Mouse (Mus musculus): Measurements from ENCODE around the gene Cmtm2a. TPM values are rescaled to one million over a fixed set of nuclear protein-coding genes. Genes with fewer than 3 reads are reported as not detected.

Cmtm2a gene
- total and polyA plus RNA-seq, 3 experiments: not detected

DNA sequence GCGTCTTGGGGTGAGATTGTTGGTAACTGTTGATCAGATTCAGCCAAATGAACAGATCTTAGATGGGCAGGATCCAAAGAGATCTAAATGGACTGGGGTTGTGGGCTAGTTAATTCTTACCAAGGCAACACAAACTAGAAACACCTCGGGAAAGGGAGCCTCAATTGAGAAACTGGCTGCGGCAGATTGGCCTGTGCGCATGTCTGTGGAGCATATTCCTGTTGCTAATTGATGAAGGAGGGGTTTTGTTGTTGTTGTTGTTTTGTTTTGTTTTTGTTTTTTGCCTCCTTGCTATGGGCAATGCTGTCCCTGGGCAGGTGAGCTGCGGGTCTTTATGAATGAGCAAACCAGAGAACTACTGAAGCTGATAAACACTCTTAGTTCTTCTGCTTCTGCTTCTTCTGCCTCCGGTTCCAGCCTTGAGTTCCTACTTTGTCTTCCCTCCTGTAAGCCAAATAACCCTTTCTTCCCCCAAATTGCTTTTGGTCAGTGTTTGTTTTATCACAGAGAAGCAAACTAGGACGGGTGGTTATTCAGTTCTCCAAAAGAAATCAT is 43.5 kb downstream of the Cmtm2a start:
- no peak overlapping the region for H3K9ac ChIP-seq (ENCODE audit: insufficient read depth, low read depth)
- peaks cover 3 to 13% of the 10 kb centered on the region in 2 experiments for H3K36me3 ChIP-seq (replicated peaks in 1 of 2; ENCODE audit: control insufficient read depth in 1 of 2, insufficient read depth in 1 of 2, low read length in 1 of 2)
- H3K27me3 ChIP-seq (replicated peaks): no peaks in the 10 kb centered on the region
- H3K4me2 ChIP-seq (ENCODE audit: insufficient read depth, low read depth, poor library complexity, severe bottlenecking): no peak overlapping the region
- in situ Hi-C loops (cut with MboI; ENCODE audit: low pct_ligation_motif_present, low pct_unique_long_range_greater_than_20kb, low sequenced_read_pairs): loop anchor here (10.0 kb wide), 1 partner anchor 85 kb away; the partner anchor contains the start of gene Cmtm3
- TF ChIP-seq PAX5 (IDR thresholded peaks at IDR 0.05; ENCODE audit: low read length): no peak
- peaks cover 2% of the 10 kb centered on the region; the same call in 1 of the 2 replicates for H3K79me2 ChIP-seq (replicated peaks; ENCODE audit: control insufficient read depth, extremely low read depth, insufficient read depth, poor library complexity, severe bottlenecking)
- DNase-seq (ENCODE audit: extremely low read depth): no peak
- no peaks in the 10 kb centered on the region for H3K9me3 ChIP-seq (replicated peaks; ENCODE audit: low read length)
- H3K4me3 ChIP-seq (replicated peaks in 1 of 3; ENCODE audit: low read depth in 2 of 3, low read length in 2 of 3, poor library complexity in 1 of 3): no peak overlapping the region
- H3K4me1 ChIP-seq (ENCODE audit: control insufficient read depth in 1 of 2, insufficient read depth in 2 of 2): peaks cover 7 to 49% of the 10 kb centered on the region in 2 experiments
- dilution Hi-C loops (cut with MboI; ENCODE audit: extremely low pct_ligation_motif_present, extremely low pct_unique_long_range_greater_than_20kb, low sequenced_read_pairs): no loop called here
- H3K27ac ChIP-seq (ENCODE audit: insufficient read depth, low read depth): no peak overlapping the region

DNA sequence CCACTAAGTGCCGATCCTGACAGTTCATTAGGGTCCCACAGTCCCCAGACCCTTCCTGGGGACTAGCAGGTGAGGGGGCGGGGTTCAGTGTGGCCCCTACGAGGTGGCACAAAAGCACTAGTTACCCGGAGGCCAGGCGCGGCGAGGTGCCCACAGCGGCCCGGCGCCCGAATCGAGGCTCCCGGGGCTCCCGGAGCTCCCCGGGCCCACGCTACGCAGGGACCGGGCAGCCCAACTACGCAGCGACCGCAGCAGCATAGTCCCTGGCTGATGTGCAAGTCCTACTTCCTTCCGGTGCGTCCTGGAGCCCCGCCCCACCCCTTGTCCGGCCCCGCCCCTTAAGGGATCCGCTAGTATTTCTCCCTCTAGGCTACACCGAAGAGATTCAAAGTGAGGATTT is 44.7 kb downstream of the Cmtm2a start, which contains the start of gene Tk2:
Gene Tk2, minus strand, starts transcription at position 283 of the 400 bp plus-strand sequence.
- DNase-seq (ENCODE audit: extremely low read depth): peak; percentile 90
- H3K36me3 ChIP-seq (replicated peaks in 1 of 2; ENCODE audit: control insufficient read depth in 1 of 2, insufficient read depth in 1 of 2, low read length in 1 of 2): peaks cover 3 to 17% of the 10 kb centered on the region in 2 experiments
- no peak for TF ChIP-seq IRF4 (IDR thresholded peaks at IDR 0.05; ENCODE audit: low read depth, low read length)
- TF ChIP-seq JUN (IDR thresholded peaks at IDR 0.05; ENCODE audit: insufficient read depth, low read depth, low read length): no peak
- TF ChIP-seq USF1 (IDR thresholded peaks at IDR 0.05; ENCODE audit: low read depth, low read length): no peak
- no peak for TF ChIP-seq E2F4 (IDR thresholded peaks at IDR 0.05; ENCODE audit: insufficient replicate concordance, low read depth, low read length)
- TF ChIP-seq PAX5 (IDR thresholded peaks at IDR 0.05; ENCODE audit: low read length): no peak
- TF ChIP-seq MAX (IDR thresholded peaks at IDR 0.05; ENCODE audit: low read length): no peak
- TF ChIP-seq RAD21 (IDR thresholded peaks at IDR 0.05; ENCODE audit: low read depth, low read length): no peak
- no peak for TF ChIP-seq ETS1 (conservative IDR thresholded peaks at IDR 0.05; ENCODE audit: low read depth, low read length)
- peak; percentile 68 for TF ChIP-seq HCFC1 (IDR thresholded peaks at IDR 0.05; ENCODE audit: low read depth, low read length)
- TF ChIP-seq EP300 (IDR thresholded peaks at IDR 0.05; ENCODE audit: low read length): no peak
- TF ChIP-seq JUND (conservative IDR thresholded peaks at IDR 0.05; ENCODE audit: low read depth, low read length): no peak
- no peak for TF ChIP-seq RCOR1 (conservative IDR thresholded peaks at IDR 0.05; ENCODE audit: low read depth, low read length)
- TF ChIP-seq ZNF384 (IDR thresholded peaks at IDR 0.05; ENCODE audit: low read depth, low read length): no peak
- peak; percentile 63 for TF ChIP-seq ELF1 (IDR thresholded peaks at IDR 0.05; ENCODE audit: low read depth, low read length)
- TF ChIP-seq ZMIZ1 (IDR thresholded peaks at IDR 0.05; ENCODE audit: low read depth, low read length): peak; percentile 71
- peak; percentile 63 for TF ChIP-seq TCF12 (IDR thresholded peaks at IDR 0.05; ENCODE audit: low read depth, low read length)
- no peak for TF ChIP-seq MEF2A (IDR thresholded peaks at IDR 0.05; ENCODE audit: borderline replicate concordance, low read depth, low read length)
- 0 out of 2 replicates have a peak, but pooled peaks have one; percentile 13 for TF ChIP-seq BHLHE40 (IDR thresholded peaks at IDR 0.05; ENCODE audit: low read depth, low read length)
- no peak for TF ChIP-seq CTCF (conservative IDR thresholded peaks at IDR 0.05 in 1 of 2, IDR thresholded peaks at IDR 0.05 in 1 of 2; ENCODE audit: low read depth in 2 of 2, low read length in 2 of 2)
- peak; percentile 87 for TF ChIP-seq POLR2A (IDR thresholded peaks at IDR 0.05; ENCODE audit: low read depth, low read length)
- TF ChIP-seq SIN3A (IDR thresholded peaks at IDR 0.05; ENCODE audit: low read length): no peak; the same call in 1 of the 2 replicates
- TF ChIP-seq UBTF (IDR thresholded peaks at IDR 0.05; ENCODE audit: low read depth, low read length): no peak
- TF ChIP-seq NELFE (IDR thresholded peaks at IDR 0.05; ENCODE audit: low read depth, low read length): peak; percentile 80
- TF ChIP-seq MYC (IDR thresholded peaks at IDR 0.05; ENCODE audit: low read depth, low read length): no peak
- no peak for TF ChIP-seq POLR2AphosphoS2 (IDR thresholded peaks at IDR 0.05; ENCODE audit: low read depth, low read length)
- no peak for TF ChIP-seq USF2 (conservative IDR thresholded peaks at IDR 0.05; ENCODE audit: low read depth, low read length)
- dilution Hi-C loops (cut with MboI; ENCODE audit: extremely low pct_ligation_motif_present, extremely low pct_unique_long_range_greater_than_20kb, low sequenced_read_pairs) (no loop called here), in situ Hi-C loops (cut with MboI; ENCODE audit: low pct_ligation_motif_present, low pct_unique_long_range_greater_than_20kb, low sequenced_read_pairs) (loop anchor here (10.0 kb wide), 1 partner anchor 87 kb away; the partner anchor contains the start of gene Cmtm3)
- H3K4me3 ChIP-seq (replicated peaks in 1 of 3; ENCODE audit: low read depth in 2 of 3, low read length in 2 of 3, poor library complexity in 1 of 3): peak within 1 kb of the TSS; percentile 65 to 92 (median 87)
- no peaks in the 10 kb centered on the region for H3K9me3 ChIP-seq (replicated peaks; ENCODE audit: low read length)
- peaks cover 2% of the 10 kb centered on the region; the same call in 1 of the 2 replicates for H3K79me2 ChIP-seq (replicated peaks; ENCODE audit: control insufficient read depth, extremely low read depth, insufficient read depth, poor library complexity, severe bottlenecking)
- peak within 1 kb of the TSS; percentile 97 for H3K27ac ChIP-seq (ENCODE audit: insufficient read depth, low read depth)
- H3K4me2 ChIP-seq (ENCODE audit: insufficient read depth, low read depth, poor library complexity, severe bottlenecking): peak within 1 kb of the TSS; percentile 92
- no peaks in the 10 kb centered on the region for H3K27me3 ChIP-seq (replicated peaks)
- peak within 1 kb of the TSS; percentile 94 for H3K9ac ChIP-seq (ENCODE audit: insufficient read depth, low read depth)
- H3K4me1 ChIP-seq (ENCODE audit: control insufficient read depth in 1 of 2, insufficient read depth in 2 of 2): peaks cover 7 to 49% of the 10 kb centered on the region in 2 experiments

Data from CH12.LX (cell line).